Mouse (Mus musculus): ENCODE measurements around the gene Lrrc45.

- TF ChIP-seq TBP (IDR thresholded peaks at IDR 0.05; ENCODE audit: low read depth, low read length) (peak; percentile 78), CTCF (IDR thresholded peaks at IDR 0.05 in 2 of 3, conservative IDR thresholded peaks at IDR 0.05 in 1 of 3; ENCODE audit: control insufficient read depth in 1 of 3, insufficient read depth in 1 of 3, low read depth in 2 of 3, low read length in 3 of 3, poor library complexity in 1 of 3, severe bottlenecking in 1 of 3) (no peak), ZC3H11A (IDR thresholded peaks at IDR 0.05; ENCODE audit: low read depth, low read length) (no peak), EP300 (IDR thresholded peaks at IDR 0.05; ENCODE audit: low read depth in 1 of 2, low read length in 2 of 2) (peak in 1 of 2 experiments; percentile 55; a peak in 2 of 4 replicates), TAL1 (IDR thresholded peaks at IDR 0.05; ENCODE audit: low read length) (no peak), USF1 (IDR thresholded peaks at IDR 0.05; ENCODE audit: low read depth, low read length) (peak; percentile 99), CHD2 (IDR thresholded peaks at IDR 0.05; ENCODE audit: low read length) (no peak), GABPA (IDR thresholded peaks at IDR 0.05; ENCODE audit: low read depth, low read length) (no peak; the same call in 1 of the 2 replicates), USF2 (IDR thresholded peaks at IDR 0.05; ENCODE audit: borderline replicate concordance in 1 of 2, insufficient read depth in 1 of 2, low read depth in 1 of 2, low read length in 2 of 2) (peak in 1 of 2 experiments; percentile 89; a peak in 2 of 4 replicates), POLR2A (IDR thresholded peaks at IDR 0.05; ENCODE audit: control insufficient read depth in 1 of 2, insufficient read depth in 1 of 2, low read depth in 1 of 2, low read length in 2 of 2, poor library complexity in 1 of 2) (peak; percentile 85 to 94), MYC (IDR thresholded peaks at IDR 0.05; ENCODE audit: low read depth, low read length) (peak; percentile 95), RCOR1 (IDR thresholded peaks at IDR 0.05; ENCODE audit: low read depth, low read length) (no peak), BHLHE40 (IDR thresholded peaks at IDR 0.05; ENCODE audit: borderline replicate concordance, low read depth, low read length) (peak; percentile 96)
These were observed 40.8 kb upstream of the Lrrc45 start, which contains the start of gene Aspscr1 for GRCm38 (mm10) chr11:120672687-120673593.

Data from MEL (cell line).